Mouse (Mus musculus) frontal cortex, adult (tissue): Measurements from ENCODE around the gene Six6.

Experiments
- ATAC-seq: cut with Nextera tagmentation; 2 replicates; pipeline ENCODE4 v1.9.2; 2017; ENCODE audit warnings: mild to moderate bottlenecking, moderate library complexity, mixed read lengths; ENCODE audit not compliant: low TSS enrichment

Gene Six6

GRCm38 (mm10) chr12:72939616-72940015 is at the start of gene Six6:
Gene Six6 (plus strand): TSS chr12:72939892.
- ATAC-seq = no peak

DNA sequence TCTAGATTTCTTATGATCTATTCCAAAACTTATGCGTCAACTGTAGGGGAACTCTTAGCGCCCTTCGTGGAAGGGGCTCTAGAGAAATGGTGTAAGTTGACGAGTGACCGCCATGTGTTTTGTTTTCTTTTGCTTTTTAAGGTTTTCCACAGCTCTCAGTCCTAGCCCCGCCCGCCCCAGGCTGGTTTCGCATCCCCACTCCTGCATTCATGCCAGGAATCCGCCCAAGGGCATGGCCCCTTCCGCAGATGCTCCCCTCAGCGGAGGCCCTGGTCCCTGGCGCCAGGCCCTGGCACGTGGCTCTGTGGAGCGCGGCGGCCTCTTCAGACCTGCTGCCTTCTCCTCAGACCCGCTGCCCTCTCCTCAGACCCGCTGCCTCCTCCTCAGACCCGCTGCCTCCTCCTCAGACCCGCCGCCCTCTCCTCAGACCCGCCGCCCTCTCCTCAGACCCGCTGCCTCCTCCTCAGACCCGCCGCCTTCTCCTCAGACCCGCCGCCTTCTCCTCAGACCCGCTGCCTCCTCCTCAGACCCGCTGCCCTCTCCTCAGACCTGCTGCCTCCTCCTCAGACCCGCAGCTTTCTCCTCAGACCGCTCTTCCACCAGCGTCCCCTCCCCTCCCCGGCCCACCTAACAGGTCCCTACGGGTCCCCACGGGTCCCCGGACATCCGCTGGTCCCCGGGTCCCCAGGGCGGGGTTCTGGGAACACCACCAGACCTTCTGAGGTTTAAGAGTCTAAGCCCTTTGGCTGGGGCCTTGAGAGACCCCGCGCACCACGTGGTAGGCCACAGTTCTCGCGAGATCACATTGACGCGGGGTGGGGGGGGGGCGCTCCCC is 22.3 kb upstream of the Six6 start:
- no peak for ATAC-seq

DNA sequence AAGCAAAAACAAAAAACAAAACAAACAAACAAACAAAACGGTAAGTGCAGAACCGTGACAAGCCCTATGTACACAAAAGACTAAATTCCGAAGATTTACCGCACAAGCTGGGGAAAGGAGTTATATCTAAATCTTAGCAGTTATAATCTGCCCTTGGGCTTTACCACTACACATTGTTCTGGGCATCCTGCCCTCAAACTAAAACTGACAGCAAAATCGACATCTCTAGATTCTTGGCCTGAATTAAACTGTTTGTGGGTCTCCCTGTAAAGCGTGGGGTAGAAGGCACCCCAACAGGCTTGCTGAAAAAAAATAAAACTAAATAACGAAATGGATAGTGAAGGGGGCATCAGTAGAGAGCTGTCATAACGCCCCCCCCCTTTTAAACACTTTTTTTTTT is 2.9 kb upstream of the Six6 start:
- no peak for ATAC-seq

DNA sequence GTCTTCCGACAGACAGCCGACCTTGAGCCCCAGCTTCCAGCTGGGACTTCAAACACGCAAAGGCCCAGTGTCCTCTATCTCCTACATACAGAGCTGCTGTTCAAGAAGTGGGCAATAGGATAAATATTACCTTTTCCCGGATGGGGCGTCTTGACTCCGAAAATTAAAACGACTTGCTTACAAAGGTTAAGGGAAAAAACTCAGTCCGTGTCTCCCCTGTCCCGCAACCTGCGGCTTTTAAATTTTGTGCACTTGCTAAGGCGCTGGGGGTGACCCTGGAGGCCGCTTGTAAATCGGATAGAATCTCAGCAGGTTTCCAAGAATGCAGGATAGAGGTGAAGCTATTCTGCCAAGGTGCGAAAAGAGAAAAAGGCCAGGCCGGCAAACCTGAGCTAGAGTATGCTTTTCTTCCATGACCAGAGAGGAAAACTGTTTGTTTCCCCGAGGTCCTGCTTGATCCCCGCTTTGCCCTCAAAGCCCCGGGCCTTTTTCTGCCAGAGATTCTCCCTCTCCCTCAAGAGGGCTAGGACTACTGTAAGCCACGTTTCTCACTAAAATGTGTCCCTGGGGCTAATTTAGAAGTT is 2.1 kb upstream of the Six6 start:
- ATAC-seq = no peak

DNA sequence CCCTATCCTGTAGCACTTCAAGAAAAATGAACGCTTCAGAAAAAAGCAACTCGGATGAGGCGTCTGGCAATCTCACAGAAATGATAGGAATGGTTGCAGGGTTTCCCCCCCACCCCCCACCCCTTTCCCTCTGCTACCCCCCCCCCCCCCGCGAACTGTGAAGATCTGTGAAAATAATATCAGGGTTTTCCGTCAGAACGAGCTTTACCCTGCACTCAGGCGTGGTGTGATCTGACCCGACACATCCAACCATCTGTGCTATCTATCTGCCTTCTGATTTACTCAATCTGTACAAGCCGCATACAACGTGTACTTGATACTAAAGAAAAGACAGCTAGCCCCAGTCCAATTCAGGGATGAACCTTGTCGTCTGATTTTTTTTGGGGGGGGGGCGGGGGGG is 1.5 kb upstream of the Six6 start:
- no peak for ATAC-seq

GRCm38 (mm10) chr12:72938600-72939490 is 847 bp upstream of the Six6 start:
- ATAC-seq = no peak

DNA sequence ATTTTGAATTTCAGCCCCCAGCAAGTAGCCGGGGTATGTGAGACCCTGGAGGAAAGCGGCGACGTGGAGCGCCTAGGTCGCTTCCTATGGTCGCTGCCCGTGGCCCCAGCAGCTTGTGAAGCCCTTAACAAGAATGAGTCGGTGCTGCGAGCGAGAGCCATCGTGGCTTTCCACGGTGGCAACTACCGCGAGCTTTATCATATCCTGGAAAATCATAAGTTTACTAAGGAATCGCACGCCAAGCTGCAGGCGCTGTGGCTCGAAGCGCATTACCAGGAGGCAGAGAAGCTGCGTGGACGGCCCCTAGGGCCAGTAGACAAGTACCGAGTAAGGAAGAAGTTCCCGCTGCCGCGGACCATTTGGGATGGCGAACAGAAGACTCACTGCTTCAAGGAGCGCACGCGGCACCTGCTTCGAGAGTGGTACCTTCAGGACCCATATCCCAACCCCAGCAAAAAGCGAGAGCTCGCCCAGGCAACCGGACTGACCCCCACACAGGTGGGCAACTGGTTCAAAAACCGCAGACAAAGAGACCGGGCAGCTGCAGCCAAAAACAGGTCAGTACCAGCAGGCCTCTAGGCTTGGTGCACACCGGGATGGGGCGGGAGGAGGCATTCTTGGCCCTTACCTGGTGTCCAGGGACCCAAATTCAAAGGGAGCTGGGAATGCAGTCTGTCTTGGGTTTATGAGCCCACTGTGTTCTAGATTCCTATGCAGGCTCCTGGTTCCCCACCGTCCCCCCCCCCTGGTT is 554 bp downstream of the Six6 start, which contains the start of gene 4930447C04Rik:
Gene 4930447C04Rik, minus strand, starts transcription at position 704 of the 751 bp plus-strand sequence.
- ATAC-seq = no peak

GRCm38 (mm10) chr12:72940822-72941397 is 1.2 kb downstream of the Six6 start:
- no peak for ATAC-seq

DNA sequence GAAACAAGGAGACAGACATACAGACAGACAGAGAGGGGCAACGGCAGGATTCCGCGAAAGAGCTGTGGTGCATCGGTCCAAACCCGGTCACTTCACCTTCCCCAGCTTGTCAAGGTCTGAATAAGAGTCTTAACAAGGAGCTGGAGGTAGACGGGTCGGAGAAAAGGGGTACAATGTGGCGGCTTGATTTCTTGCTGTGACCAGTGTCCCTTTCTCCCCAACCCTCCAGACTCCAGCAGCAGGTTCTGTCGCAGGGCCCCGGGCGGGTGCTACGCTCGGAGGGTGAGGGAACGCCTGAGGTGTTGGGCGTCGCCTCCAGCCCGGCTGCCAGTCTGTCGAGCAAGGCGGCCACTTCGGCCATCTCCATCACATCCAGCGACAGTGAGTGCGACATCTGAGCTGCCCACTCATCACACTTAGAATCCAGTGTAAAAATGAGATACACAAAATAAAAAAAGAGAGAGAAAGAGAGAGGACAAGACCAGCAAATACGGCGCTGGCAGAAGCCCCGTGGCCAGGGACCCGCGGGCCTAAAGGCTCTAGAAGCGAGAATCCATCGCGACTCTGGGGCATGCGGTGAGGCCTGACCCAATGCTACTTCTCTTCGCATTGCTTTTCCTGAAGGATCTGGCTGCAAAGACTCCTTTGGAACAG is 1.8 kb downstream of the Six6 start:
- ATAC-seq = no peak

- ATAC-seq = no peak
Observed at GRCm38 (mm10) chr12:72942171-72942570, 2.5 kb downstream of the Six6 start.

GRCm38 (mm10) chr12:72943574-72944110 is 4.0 kb downstream of the Six6 start:
- ATAC-seq = no peak

DNA sequence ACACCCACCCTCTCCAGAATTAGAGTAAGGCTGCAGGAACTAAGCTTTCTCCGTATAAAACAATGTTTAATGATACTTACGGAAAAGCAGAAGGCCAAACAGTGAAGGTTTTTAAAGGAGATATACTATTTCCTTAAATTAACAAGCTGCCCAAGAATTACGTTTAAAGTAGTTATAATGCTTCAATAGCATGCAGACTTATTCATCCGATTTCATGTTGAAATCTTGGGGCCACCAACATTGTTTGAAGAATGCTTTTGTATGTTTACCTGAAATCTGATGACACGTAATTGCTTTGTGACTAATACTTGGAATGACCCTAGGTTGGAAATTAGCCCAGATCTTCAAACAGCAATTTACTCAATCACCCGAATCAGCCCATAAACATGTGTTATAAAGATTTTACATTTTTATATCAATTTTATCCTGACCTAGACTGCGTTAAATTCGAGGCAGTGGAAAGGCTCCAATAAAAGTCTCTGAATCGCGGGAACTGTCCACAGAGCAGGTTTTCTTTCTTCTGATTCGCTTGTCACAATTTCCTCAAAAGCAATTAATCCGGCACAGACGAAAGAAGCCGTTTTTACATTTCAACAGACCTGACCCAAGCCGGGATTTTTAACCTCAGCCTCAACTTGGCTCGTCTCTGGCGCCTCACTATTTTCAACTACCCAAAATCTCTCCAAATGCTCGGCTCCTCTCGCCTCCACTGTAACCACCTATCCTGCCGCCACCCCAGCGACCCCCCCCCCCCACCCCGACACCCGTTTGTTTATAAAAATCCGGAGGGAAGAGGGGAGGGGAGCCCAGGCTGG is 4.9 kb downstream of the Six6 start:
- no peak for ATAC-seq

DNA sequence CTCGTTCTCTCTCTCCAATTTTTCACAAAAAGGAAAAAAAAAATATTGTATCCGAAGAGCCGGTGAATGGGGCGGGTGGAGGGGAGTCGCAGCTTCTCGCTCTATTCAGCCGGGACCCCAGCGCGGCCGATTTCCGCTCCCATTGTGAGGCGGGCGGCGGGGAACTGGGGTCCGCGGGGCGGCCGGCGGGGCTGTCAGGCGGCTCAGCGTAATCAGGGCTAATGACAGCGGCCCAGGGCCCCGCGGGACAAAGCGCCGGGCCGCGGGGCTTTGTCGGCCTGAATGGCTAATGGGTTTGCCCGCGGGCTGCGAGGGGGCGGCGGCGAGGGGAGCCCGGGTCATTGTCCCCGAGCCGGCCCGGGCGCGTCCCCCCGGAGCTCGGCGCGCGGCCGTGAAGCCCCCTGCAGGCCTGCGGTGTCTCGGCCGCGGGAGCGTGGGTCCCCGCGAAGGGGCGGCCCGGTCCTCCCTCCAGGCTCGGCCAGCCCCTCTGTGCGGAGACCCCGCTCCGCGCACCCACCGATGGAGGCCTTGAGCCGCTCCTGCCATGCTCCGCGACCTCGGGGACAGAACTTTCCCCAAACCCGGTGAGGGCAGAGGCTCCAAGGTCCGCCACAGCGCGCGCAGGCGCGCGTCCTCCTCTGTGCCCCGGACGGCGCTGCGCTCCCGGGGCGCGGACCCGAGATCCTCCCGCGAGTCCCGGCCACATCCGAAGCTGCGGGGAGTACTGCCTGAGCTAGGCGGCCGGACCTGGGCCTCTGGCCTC is 5.8 kb downstream of the Six6 start:
- no peak for ATAC-seq

DNA sequence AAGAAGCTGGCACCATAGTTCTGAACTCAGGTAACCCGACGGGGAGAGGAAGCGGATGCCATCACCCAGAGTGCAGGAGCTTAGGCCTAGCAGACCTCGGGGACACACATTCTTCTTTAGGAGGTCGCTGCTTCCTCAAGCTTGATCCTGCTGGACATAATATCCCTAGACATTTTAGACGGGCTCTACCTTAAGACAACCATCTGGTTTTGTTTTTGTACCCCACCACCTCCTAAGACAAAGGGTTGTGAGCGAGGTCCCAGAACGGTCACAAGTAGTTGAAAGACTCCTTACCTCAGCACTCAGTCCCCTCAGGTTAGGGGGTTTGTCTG is 6.3 kb downstream of the Six6 start:
- no peak for ATAC-seq

DNA sequence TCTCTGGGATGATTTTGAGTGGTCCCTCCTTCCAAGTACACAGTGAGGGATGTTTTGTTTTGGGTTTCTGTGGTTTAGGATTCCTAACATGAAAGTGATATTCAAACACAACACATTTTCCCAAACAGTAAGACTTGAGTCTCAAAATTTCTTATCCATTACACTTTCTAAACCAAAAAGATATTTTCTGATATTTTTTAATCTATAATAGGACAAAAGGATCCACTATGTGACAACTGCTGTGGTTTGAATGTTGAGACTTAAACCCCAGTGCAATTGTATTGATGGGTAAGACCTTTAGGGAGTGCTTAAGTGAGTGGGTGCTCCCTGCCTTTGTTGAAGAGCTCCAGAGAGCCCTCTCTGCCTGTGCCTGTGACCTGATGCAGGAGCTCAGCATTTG is 7.1 kb downstream of the Six6 start:
- no peak for ATAC-seq

GRCm38 (mm10) chr12:72947335-72947734 is 7.6 kb downstream of the Six6 start:
- ATAC-seq = no peak

- ATAC-seq = no peak
Observed at GRCm38 (mm10) chr12:72953089-72953488, 13.4 kb downstream of the Six6 start.

GRCm38 (mm10) chr12:72953858-72954257 is 14.2 kb downstream of the Six6 start:
- ATAC-seq = no peak

DNA sequence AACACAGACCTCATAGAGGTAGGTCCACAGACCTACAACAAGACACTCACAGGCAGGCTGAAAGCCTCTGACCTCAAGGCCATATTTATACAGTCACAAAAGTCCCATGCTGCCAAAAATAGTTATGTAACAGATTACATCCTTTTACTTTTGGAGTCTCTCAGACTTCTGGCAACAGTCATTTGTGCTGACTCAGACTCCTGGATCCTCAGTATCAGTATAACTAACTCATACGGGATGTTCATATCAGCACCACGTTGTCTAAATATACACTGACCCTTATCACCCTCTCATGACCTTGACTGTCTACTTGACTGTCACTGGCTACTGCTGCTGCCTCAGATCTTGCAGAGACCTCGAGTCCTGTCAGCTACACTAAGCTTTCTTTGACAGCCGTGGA is 15.2 kb downstream of the Six6 start:
- no peak for ATAC-seq
